In the genomic region with DNA sequence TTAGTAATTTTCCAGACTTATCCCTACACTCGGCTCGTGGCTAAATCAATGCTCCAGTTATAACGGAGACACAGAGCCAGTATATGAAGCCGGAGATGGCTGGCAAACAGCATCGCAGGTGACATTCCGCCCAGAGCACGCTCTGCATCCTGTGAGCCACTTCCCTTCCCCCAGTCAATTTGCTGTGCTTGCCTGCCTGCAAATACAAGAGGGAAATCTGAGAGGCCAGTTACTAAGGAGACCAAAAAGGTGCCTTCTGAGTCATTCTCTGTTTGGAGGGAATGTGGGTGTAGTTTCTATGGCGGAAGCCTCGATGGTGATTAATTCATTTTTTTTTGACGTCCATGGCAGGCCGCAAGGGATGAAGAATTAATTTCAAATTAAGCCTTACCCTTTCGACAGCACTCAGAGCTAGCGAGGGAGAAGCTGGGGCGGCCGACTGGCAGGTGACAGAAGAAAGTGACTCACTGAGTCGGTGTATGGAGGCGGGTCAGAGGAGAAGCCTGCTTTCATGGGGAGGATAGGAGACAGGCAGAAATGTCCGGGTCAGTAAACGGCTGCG, we compare ENCODE assay signal across 9 mouse cellular contexts.
A peak's percentile ranks its signal among the peaks of the same experiment; 100 is the strongest.
DNase-seq lines count a peak whose midpoint lies in the region; ATAC-seq and TF ChIP-seq lines count a peak whose summit lies in the region.
"Had no signal": no experiment of that assay in that cellular context is flagged by ENCODE, and none has a peak within 500 bp of the region (broad histone marks: within the 10 kb centered on the region; RNA-seq: fewer than 3 reads in every experiment).

No protein-coding gene starts in this region.

- no peak overlapping the region for H3K9ac ChIP-seq in heart, embryonic 12.5 days
- H3K9ac ChIP-seq in heart, adult 2 months (ENCODE audit: low read depth, low read length): no peak overlapping the region

- peaks cover 10% of the 10 kb centered on the region; the same call in 1 of the 2 replicates for H3K4me1 ChIP-seq in heart, embryonic 12.5 days (replicated peaks)
- H3K4me1 ChIP-seq in heart, adult 2 months (ENCODE audit: control insufficient read depth, insufficient read depth, low read length): no peaks in the 10 kb centered on the region

- intact Hi-C loops in heart, adult 2 months (cut with DNase I): no loop called here
- intact Hi-C loops in left cerebral cortex, postnatal 25 days (cut with DNase I): no loop called here

- TF ChIP-seq CTCF in heart, adult 2 months (IDR thresholded peaks at IDR 0.05): no peak

- TF ChIP-seq POLR2A in heart, adult 2 months (IDR thresholded peaks at IDR 0.05; ENCODE audit: insufficient read depth, low read depth, low read length): no peak

- TF ChIP-seq EP300 in heart, adult 2 months (IDR thresholded peaks at IDR 0.05; ENCODE audit: insufficient read depth, low read depth, low read length): no peak

- no peaks in the 10 kb centered on the region for H3K9me3 ChIP-seq in heart, embryonic 12.5 days (replicated peaks)
- H3K9me3 ChIP-seq: G1E had no signal

- DNase-seq in heart, adult 2 months: no peak
- peak; percentile 5 for DNase-seq in urinary bladder, postnatal 25 days (ENCODE audit: low spot score)
- no peak for DNase-seq in urinary bladder, adult 2 months (ENCODE audit: low spot score)
- peak; percentile 27 to 67 for DNase-seq in frontal cortex, adult 2 months (ENCODE audit: extremely low spot score in 1 of 2, low spot score in 1 of 2)
- peak; percentile 36 to 79 for DNase-seq in left cerebral cortex, postnatal 25 days (ENCODE audit: low spot score in 2 of 2)
- peak; percentile 6 for DNase-seq in right cerebral cortex, postnatal 4 days

- no peaks in the 10 kb centered on the region for H3K36me3 ChIP-seq in heart, embryonic 12.5 days
- H3K36me3 ChIP-seq in heart, adult 2 months (ENCODE audit: control insufficient read depth, insufficient read depth, low read length): no peaks in the 10 kb centered on the region
- H3K36me3 ChIP-seq: G1E had no signal

- no peak overlapping the region for H3K27ac ChIP-seq in heart, embryonic 12.5 days (ENCODE audit: poor library complexity, severe bottlenecking)
- H3K27ac ChIP-seq in heart, adult 2 months: no peak overlapping the region

- H3K4me2 ChIP-seq in heart, embryonic 12.5 days: peak overlapping the region; percentile 41

- no peak overlapping the region for H3K4me3 ChIP-seq in heart, embryonic 12.5 days
- no peak overlapping the region for H3K4me3 ChIP-seq in heart, adult 2 months

- 47% methylated on average over 20 of the region's 20 CpGs for WGBS in heart, embryonic 12.5 days
- 50% methylated on average over 20 of the region's 20 CpGs for WGBS in heart, adult 2 months

- H3K79me2 ChIP-seq in heart, adult 2 months (replicated peaks; ENCODE audit: control insufficient read depth, insufficient read depth, low read length): no peaks in the 10 kb centered on the region

- H3K27me3 ChIP-seq in heart, embryonic 12.5 days (replicated peaks): no peaks in the 10 kb centered on the region; the same call in 1 of the 2 replicates
- H3K27me3 ChIP-seq in heart, adult 2 months (ENCODE audit: control insufficient read depth, insufficient read depth, low read length): no peaks in the 10 kb centered on the region

- ATAC-seq in heart, embryonic 12.5 days (ENCODE audit: insufficient number of reproducible peaks, low FRiP score): no peak
- no peak for ATAC-seq in erythroblast, adult 5-6 weeks (replicated peaks; ENCODE audit: low FRiP score, poor library complexity, severe bottlenecking)

Comparison
In these comparisons a context has a peak if more than half of its experiments do, and no peak if none do; other contexts are left out.
1. DNase-seq: peak in urinary bladder, postnatal 25 days (single experiment), frontal cortex, adult 2 months (2 of 2), left cerebral cortex, postnatal 25 days (2 of 2) and right cerebral cortex, postnatal 4 days (single experiment); none in heart, adult 2 months (0 of 2) and urinary bladder, adult 2 months (single experiment).